Mouse (Mus musculus) inflammation-experienced regulatory T-cells, adult 16 weeks (primary cell): ENCODE data around the gene Rassf10. TPM values are rescaled to one million over a fixed set of nuclear protein-coding genes. Genes with fewer than 3 reads are reported as not detected.

ENCODE experiments used
- polyA plus RNA-seq: library from polyadenylated mRNA; unstranded; fragments of 100-300 nt; shearing (Covaris generic); gene quantifications from one replicate; pipeline ENCODE4 v1.2.1, GENCODE M21; 2017

The Rassf10 gene
- polyA plus RNA-seq, result not detected

GRCm38 (mm10) chr7:112953777-112954291 is at the start of gene Rassf10:
TSS of gene Rassf10 (plus strand) at chr7:112953962.

